Mouse (Mus musculus) hindbrain, postnatal 0 days (tissue): ENCODE measurements at regions not wholly inside any gene's neighbourhood (a gene's known extent, or its start where the extent isn't known, plus 50 kb on each side); places are given as distances from the start of the nearest gene placed in this dataset.

ENCODE experiments used
- ATAC-seq: fragments of 200-750 bp; cut with Nextera tagmentation; 2 replicates; pipeline ENCODE4 v1.8.0; 2017; ENCODE audit warnings: mild to moderate bottlenecking, moderate TSS enrichment, moderate library complexity
- DNase-seq: peaks from one replicate; pipeline ENCODE4 v3.0.0-alpha.2; 2015; ENCODE audit warnings: low spot score
- H3K27ac ChIP-seq: fragments of 300-500 bp; sonication (generic); 2 replicates; pipeline ENCODE4 v1.5.1; 2014; ENCODE audit warnings: mild to moderate bottlenecking
- H3K27me3 ChIP-seq: fragments of 300-500 bp; sonication (generic); 2 replicates; pipeline ENCODE4 v1.6.1; 2014; ENCODE audit warnings: low read length, mixed read lengths; ENCODE audit not compliant: insufficient read depth
- H3K36me3 ChIP-seq: fragments of 300-500 bp; sonication (generic); 2 replicates; pipeline ENCODE4 v1.6.1; 2014; ENCODE audit warnings: low read length, mixed read lengths; ENCODE audit not compliant: insufficient read depth
- H3K4me1 ChIP-seq: fragments of 300-500 bp; sonication (generic); 2 replicates; pipeline ENCODE4 v1.6.1; 2014; ENCODE audit warnings: antibody characterized with exemption, low read length, mixed read lengths; ENCODE audit not compliant: insufficient read depth
- H3K4me2 ChIP-seq: fragments of 300-500 bp; sonication (generic); 2 replicates; pipeline ENCODE4 v1.6.1; 2014; ENCODE audit warnings: low read depth, mild to moderate bottlenecking, low read length, moderate library complexity, mixed read lengths
- H3K4me3 ChIP-seq: fragments of 300-500 bp; sonication (generic); 2 replicates; pipeline ENCODE4 v1.5.1; 2014; ENCODE audit warnings: low read length
- H3K9ac ChIP-seq: fragments of 300-500 bp; sonication (generic); replicated peaks from 2 replicates; pipeline ENCODE4 v1.6.1; 2014; ENCODE audit warnings: mild to moderate bottlenecking, low read length, moderate library complexity, mixed read lengths
- H3K9me3 ChIP-seq: fragments of 300-500 bp; sonication (generic); 2 replicates; pipeline ENCODE4 v1.6.1; 2016; ENCODE audit warnings: low read length, mixed read lengths
- CTCF ChIP-seq: IDR thresholded peaks from 2 replicates; pipeline ENCODE4 v1.5.1; 2016; ENCODE audit warnings: antibody characterized with exemption, control low read depth, low read depth
- WGBS: fragments of 180-500 bp; shearing (Covaris S2); extraction: QIAGEN DNeasy Blood & Tissue Kit; methylation state at CpG from one replicate; pipeline ENCODE4 v1.1.7; 2014; 5-methylcytosine and 5-hydroxymethylcytosine counted together

GRCm38 (mm10) chr8:8142461-8142860, 518.6 kb downstream of the Efnb2 start:
- ATAC-seq (no peak), DNase-seq (no peak)
- no peak overlapping the region for H3K9ac ChIP-seq
- no peaks in the 10 kb centered on the region for H3K36me3 ChIP-seq
- H3K4me1 ChIP-seq: no peaks in the 10 kb centered on the region
- 74% methylated on average over 3 of the region's 3 CpGs for WGBS
- no peaks in the 10 kb centered on the region for H3K9me3 ChIP-seq
- no peak overlapping the region for H3K4me2 ChIP-seq
- no peak overlapping the region for H3K27ac ChIP-seq
- TF ChIP-seq CTCF: no peak
- H3K4me3 ChIP-seq: no peak overlapping the region
- no peaks in the 10 kb centered on the region for H3K27me3 ChIP-seq

- Histone ChIP-seq H3K9ac (no peak overlapping the region), H3K27ac (no peak overlapping the region), H3K9me3 (no peaks in the 10 kb centered on the region), H3K4me1 (no peaks in the 10 kb centered on the region), H3K27me3 (no peaks in the 10 kb centered on the region), H3K4me2 (no peak overlapping the region), H3K36me3 (no peaks in the 10 kb centered on the region), H3K4me3 (no peak overlapping the region)
- WGBS: 76% methylated on average over 3 of the region's 3 CpGs
- DNase-seq: no peak
- ATAC-seq: no peak
- TF ChIP-seq CTCF: no peak
Measured at GRCm38 (mm10) chr8:8139720-8140119, 521.3 kb downstream of the Efnb2 start.

- no peak overlapping the region for H3K4me2 ChIP-seq
- no peaks in the 10 kb centered on the region for H3K36me3 ChIP-seq
- ATAC-seq: no peak
- no peak overlapping the region for H3K9ac ChIP-seq
- WGBS: 23% methylated on average over 10 of the region's 10 CpGs
- no peaks in the 10 kb centered on the region for H3K27me3 ChIP-seq
- H3K4me3 ChIP-seq: no peak overlapping the region
- no peak overlapping the region for H3K27ac ChIP-seq
- DNase-seq: no peak
- no peaks in the 10 kb centered on the region for H3K4me1 ChIP-seq
- H3K9me3 ChIP-seq: no peaks in the 10 kb centered on the region
- no peak for TF ChIP-seq CTCF
Measured at GRCm38 (mm10) chr8:8133001-8133785, 527.8 kb downstream of the Efnb2 start.

GRCm38 (mm10) chr8:8131961-8132376, 529.1 kb downstream of the Efnb2 start:
- Histone ChIP-seq H3K27me3 (no peaks in the 10 kb centered on the region), H3K36me3 (no peaks in the 10 kb centered on the region), H3K4me2 (no peak overlapping the region), H3K27ac (no peak overlapping the region), H3K9ac (no peak overlapping the region), H3K4me3 (no peak overlapping the region), H3K9me3 (no peaks in the 10 kb centered on the region), H3K4me1 (no peaks in the 10 kb centered on the region)
- no peak for DNase-seq
- 22% methylated on average over 3 of the region's 3 CpGs for WGBS
- TF ChIP-seq CTCF: no peak
- ATAC-seq: no peak

- Histone ChIP-seq H3K4me1 (no peaks in the 10 kb centered on the region), H3K36me3 (no peaks in the 10 kb centered on the region), H3K4me3 (no peak overlapping the region), H3K9ac (no peak overlapping the region), H3K27me3 (no peaks in the 10 kb centered on the region), H3K27ac (no peak overlapping the region), H3K4me2 (no peak overlapping the region), H3K9me3 (no peaks in the 10 kb centered on the region)
- TF ChIP-seq CTCF: no peak
- WGBS: 45% methylated on average over 2 of the region's 2 CpGs
- DNase-seq (no peak), ATAC-seq (no peak)
Measured at GRCm38 (mm10) chr8:8130806-8131205, 530.2 kb downstream of the Efnb2 start.

GRCm38 (mm10) chr8:8115595-8116429, 545.2 kb downstream of the Efnb2 start:
- H3K9ac ChIP-seq: no peak overlapping the region
- ATAC-seq: no peak
- WGBS: 69% methylated on average over 6 of the region's 6 CpGs

More at GRCm38 (mm10) chr8:8115595-8116429, 545.2 kb downstream of the Efnb2 start:
- DNase-seq: no peak
- Histone ChIP-seq H3K4me2 (no peak overlapping the region), H3K27ac (no peak overlapping the region), H3K9me3 (no peaks in the 10 kb centered on the region), H3K36me3 (no peaks in the 10 kb centered on the region), H3K4me1 (no peaks in the 10 kb centered on the region), H3K27me3 (no peaks in the 10 kb centered on the region), H3K4me3 (no peak overlapping the region)
- no peak for TF ChIP-seq CTCF
